Mouse (Mus musculus): ENCODE measurements at regions not wholly inside any gene's neighbourhood (a gene's known extent, or its start where the extent isn't known, plus 50 kb on each side); places are given as distances from the start of the nearest gene placed in this dataset.
A peak's percentile ranks its signal among the peaks of the same experiment; 100 is the strongest.

DNA sequence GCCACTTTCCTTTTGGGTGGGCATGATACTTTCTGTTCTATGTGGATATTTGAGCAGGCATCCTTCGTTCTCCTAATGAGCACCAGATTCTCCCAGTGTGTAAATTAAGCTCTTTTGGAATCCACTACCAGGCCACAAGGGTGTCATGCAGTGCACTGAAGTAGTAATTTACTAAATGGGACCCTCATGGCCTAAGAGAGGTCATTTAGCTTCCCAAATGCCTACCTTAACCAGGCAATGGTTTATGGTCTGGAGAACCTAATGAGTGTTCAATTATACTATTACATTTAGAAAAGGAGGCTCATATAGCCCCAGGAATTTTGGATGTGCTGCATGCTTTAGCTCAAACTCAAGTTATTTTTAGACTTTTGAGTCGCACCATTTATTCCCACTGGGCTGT is 289.6 kb upstream of the Fbxo33 start:
- Histone ChIP-seq H3K27me3 (ENCODE audit: control insufficient read depth, insufficient read depth, low read length) (no peaks in the 10 kb centered on the region), H3K27ac (replicated peaks; ENCODE audit: low read depth, low read length) (no peak overlapping the region), H3K9ac (replicated peaks; ENCODE audit: low read length) (no peak overlapping the region), H3K36me3 (replicated peaks; ENCODE audit: control insufficient read depth, insufficient read depth, low read depth, low read length) (no peaks in the 10 kb centered on the region), H3K4me2 (ENCODE audit: low read depth, low read length) (no peak overlapping the region), H3K4me3 (ENCODE audit: low read depth, low read length) (no peak overlapping the region), H3K9me3 (replicated peaks; ENCODE audit: control insufficient read depth, low read length) (no peaks in the 10 kb centered on the region), H3K4me1 (ENCODE audit: control insufficient read depth, insufficient read depth, low read length) (no peaks in the 10 kb centered on the region)
- no peak for ATAC-seq (replicated peaks; ENCODE audit: insufficient number of reproducible peaks, low FRiP score, low TSS enrichment, low read depth)
- WGBS, result 40% methylated on average over 2 of the region's 2 CpGs
- no peak for DNase-seq (ENCODE audit: low spot score)

DNA sequence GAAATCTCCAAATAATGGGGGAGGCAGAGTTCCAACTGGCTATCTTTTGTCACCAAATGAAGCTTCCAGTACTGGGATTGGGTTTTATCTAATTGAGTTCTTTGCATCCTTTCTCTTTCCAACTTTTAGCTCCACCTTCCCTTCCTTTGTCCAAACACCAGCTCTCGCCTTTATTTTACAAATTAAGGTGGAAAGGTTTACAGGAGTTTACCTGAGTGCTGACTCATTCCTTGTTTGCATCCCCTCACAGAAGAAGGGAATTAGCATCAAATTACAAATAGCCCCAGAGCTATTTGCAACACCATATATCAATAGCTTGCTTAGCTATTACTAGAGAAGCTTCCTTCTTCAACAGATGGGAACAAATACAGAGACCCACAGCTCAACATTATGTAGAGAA is 287.9 kb upstream of the Fbxo33 start:
- no peak overlapping the region for H3K4me3 ChIP-seq (ENCODE audit: low read depth, low read length)
- no peak overlapping the region for H3K27ac ChIP-seq (replicated peaks; ENCODE audit: low read depth, low read length)
- H3K9me3 ChIP-seq (replicated peaks; ENCODE audit: control insufficient read depth, low read length), result no peaks in the 10 kb centered on the region
- WGBS, result 33% methylated on average over 1 of the region's 1 CpGs
- H3K9ac ChIP-seq (replicated peaks; ENCODE audit: low read length), result no peak overlapping the region
- H3K36me3 ChIP-seq (replicated peaks; ENCODE audit: control insufficient read depth, insufficient read depth, low read depth, low read length), result no peaks in the 10 kb centered on the region
- H3K27me3 ChIP-seq (ENCODE audit: control insufficient read depth, insufficient read depth, low read length), result no peaks in the 10 kb centered on the region
- ATAC-seq (replicated peaks; ENCODE audit: insufficient number of reproducible peaks, low FRiP score, low TSS enrichment, low read depth) (no peak), DNase-seq (ENCODE audit: low spot score) (no peak)
- H3K4me1 ChIP-seq (ENCODE audit: control insufficient read depth, insufficient read depth, low read length), result no peaks in the 10 kb centered on the region
- H3K4me2 ChIP-seq (ENCODE audit: low read depth, low read length), result no peak overlapping the region

DNA sequence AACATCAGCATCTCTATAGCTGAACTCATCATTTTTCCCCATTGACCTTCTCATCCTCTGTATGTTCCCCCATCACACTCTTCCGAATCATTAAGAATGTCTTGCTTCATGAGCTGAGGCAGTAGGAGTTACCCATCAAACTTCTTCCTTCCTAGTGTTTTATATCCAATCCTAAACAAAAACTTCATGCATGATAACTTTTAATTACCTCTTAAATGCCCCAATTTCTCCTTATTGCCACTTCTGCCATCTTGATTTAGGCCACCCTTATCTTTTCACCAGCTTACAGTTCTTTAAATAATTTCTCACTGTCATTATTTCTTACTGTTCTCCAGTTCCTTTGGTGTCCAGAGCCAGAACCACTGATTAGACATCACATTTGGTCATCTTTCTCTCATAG is 277.9 kb upstream of the Fbxo33 start:
- Histone ChIP-seq H3K36me3 (replicated peaks; ENCODE audit: control insufficient read depth, insufficient read depth, low read depth, low read length) (no peaks in the 10 kb centered on the region), H3K9ac (replicated peaks; ENCODE audit: low read length) (no peak overlapping the region), H3K4me2 (ENCODE audit: low read depth, low read length) (no peak overlapping the region), H3K4me3 (ENCODE audit: low read depth, low read length) (no peak overlapping the region), H3K27me3 (ENCODE audit: control insufficient read depth, insufficient read depth, low read length) (no peaks in the 10 kb centered on the region), H3K9me3 (replicated peaks; ENCODE audit: control insufficient read depth, low read length) (no peaks in the 10 kb centered on the region), H3K27ac (replicated peaks; ENCODE audit: low read depth, low read length) (no peak overlapping the region), H3K4me1 (ENCODE audit: control insufficient read depth, insufficient read depth, low read length) (no peaks in the 10 kb centered on the region)
- DNase-seq (ENCODE audit: low spot score), result no peak
- ATAC-seq (replicated peaks; ENCODE audit: insufficient number of reproducible peaks, low FRiP score, low TSS enrichment, low read depth), result no peak
- WGBS, result 95% methylated on average over 1 of the region's 1 CpGs

DNA sequence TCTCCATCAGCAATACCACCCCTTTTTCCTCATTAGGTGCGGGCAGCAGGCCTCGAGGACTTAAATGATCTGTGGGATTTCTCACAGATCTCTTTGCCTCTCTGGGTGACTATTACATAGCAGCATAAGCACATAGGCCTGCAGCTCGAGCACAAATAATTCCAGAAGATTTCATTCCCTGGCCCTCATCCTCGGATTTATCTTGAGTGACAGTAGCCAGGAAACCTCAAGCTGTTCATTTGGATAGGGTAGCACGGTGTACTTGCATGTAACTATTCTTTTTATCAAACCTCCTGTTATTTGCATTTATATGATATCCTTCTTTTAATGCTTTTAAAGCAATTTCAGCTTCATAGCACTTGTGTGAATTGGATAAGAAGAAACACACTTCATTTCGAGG is 268.5 kb upstream of the Fbxo33 start:
- Histone ChIP-seq H3K9ac (replicated peaks; ENCODE audit: low read length) (no peak overlapping the region), H3K4me3 (ENCODE audit: low read depth, low read length) (no peak overlapping the region), H3K27ac (replicated peaks; ENCODE audit: low read depth, low read length) (no peak overlapping the region), H3K9me3 (replicated peaks; ENCODE audit: control insufficient read depth, low read length) (no peaks in the 10 kb centered on the region), H3K36me3 (replicated peaks; ENCODE audit: control insufficient read depth, insufficient read depth, low read depth, low read length) (no peaks in the 10 kb centered on the region), H3K4me1 (ENCODE audit: control insufficient read depth, insufficient read depth, low read length) (no peaks in the 10 kb centered on the region), H3K27me3 (ENCODE audit: control insufficient read depth, insufficient read depth, low read length) (no peaks in the 10 kb centered on the region), H3K4me2 (ENCODE audit: low read depth, low read length) (no peak overlapping the region)
- WGBS, result 72% methylated on average over 6 of the region's 6 CpGs
- ATAC-seq (replicated peaks; ENCODE audit: insufficient number of reproducible peaks, low FRiP score, low TSS enrichment, low read depth), result no peak
- DNase-seq (ENCODE audit: low spot score), result no peak

DNA sequence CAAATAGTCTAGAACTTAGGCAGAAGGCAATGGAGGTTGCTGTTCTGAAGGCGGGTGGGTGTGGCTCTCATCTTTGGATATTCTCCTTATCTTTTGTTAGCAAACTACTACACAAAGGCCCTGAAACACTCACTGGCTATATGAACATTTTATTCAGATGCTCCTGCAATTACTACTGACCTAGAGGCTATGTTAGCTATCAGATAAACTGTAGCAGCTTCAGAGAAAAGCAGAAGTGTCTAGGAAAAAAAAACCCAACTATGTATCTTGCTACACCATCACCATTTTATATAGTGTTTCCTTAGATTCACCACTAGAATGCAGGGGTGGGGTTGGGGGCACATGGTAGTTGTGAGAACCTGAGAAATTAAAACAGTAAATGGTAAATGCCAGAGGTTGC is 268.0 kb upstream of the Fbxo33 start:
- DNase-seq (ENCODE audit: low spot score), result no peak
- H3K9ac ChIP-seq (replicated peaks; ENCODE audit: low read length), result no peak overlapping the region
- WGBS, result 90% methylated on average over 1 of the region's 1 CpGs
- H3K4me3 ChIP-seq (ENCODE audit: low read depth, low read length), result no peak overlapping the region
- no peak overlapping the region for H3K4me2 ChIP-seq (ENCODE audit: low read depth, low read length)
- H3K36me3 ChIP-seq (replicated peaks; ENCODE audit: control insufficient read depth, insufficient read depth, low read depth, low read length), result no peaks in the 10 kb centered on the region
- H3K27me3 ChIP-seq (ENCODE audit: control insufficient read depth, insufficient read depth, low read length), result no peaks in the 10 kb centered on the region
- ATAC-seq (replicated peaks; ENCODE audit: insufficient number of reproducible peaks, low FRiP score, low TSS enrichment, low read depth), result no peak
- no peaks in the 10 kb centered on the region for H3K9me3 ChIP-seq (replicated peaks; ENCODE audit: control insufficient read depth, low read length)
- no peaks in the 10 kb centered on the region for H3K4me1 ChIP-seq (ENCODE audit: control insufficient read depth, insufficient read depth, low read length)
- H3K27ac ChIP-seq (replicated peaks; ENCODE audit: low read depth, low read length), result no peak overlapping the region

DNA sequence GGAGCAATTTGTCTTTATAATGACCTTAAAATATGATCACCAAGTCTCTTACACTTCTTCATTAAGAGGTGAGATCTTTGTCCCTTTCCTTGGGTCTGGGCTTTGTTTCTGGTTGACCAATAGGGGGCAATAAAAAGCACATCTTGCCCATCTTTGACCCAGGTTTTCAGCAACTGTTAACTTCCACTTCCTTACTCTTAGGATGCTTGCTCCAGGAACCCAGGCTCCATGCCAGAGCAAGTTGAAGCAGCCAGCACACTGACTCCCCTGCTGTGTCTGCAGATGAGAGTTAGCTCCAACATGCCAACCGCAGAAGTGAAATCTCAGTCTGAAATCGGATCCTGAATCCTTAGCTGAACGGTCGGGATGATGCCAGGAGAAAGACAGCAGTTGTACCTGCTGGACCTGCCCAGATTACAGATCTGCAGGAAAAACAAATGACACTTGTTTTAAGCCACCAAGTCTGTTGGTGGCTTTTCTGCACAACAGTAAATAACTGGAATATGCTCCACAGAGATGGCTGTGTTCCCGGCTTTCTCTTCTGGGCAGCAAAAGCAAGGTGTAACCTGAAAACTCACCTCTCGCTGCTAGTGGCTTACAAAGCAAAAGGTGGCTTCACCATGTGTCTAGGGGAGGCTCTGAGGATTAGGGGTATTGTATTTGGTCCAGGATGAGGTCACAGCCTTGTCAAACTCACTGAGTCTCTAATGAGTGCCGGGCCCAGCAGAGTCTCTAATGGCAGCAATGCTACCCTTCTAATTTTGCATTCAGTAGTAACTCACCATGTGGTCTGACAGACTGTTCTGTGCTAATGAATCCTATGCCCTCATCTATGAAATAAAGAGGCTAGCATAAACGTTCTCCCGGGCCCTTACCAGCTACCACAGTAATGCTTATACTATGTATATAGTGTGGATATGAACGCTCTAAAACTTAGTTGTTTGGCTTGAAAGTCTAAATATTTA is 241.8 kb upstream of the Fbxo33 start:
- Histone ChIP-seq H3K4me2 (ENCODE audit: low read depth, low read length) (no peak overlapping the region), H3K4me1 (ENCODE audit: control insufficient read depth, insufficient read depth, low read length) (no peaks in the 10 kb centered on the region), H3K27me3 (ENCODE audit: control insufficient read depth, insufficient read depth, low read length) (no peaks in the 10 kb centered on the region), H3K9ac (replicated peaks; ENCODE audit: low read length) (no peak overlapping the region), H3K4me3 (ENCODE audit: low read depth, low read length) (no peak overlapping the region), H3K36me3 (replicated peaks; ENCODE audit: control insufficient read depth, insufficient read depth, low read depth, low read length) (no peaks in the 10 kb centered on the region), H3K27ac (replicated peaks; ENCODE audit: low read depth, low read length) (no peak overlapping the region), H3K9me3 (replicated peaks; ENCODE audit: control insufficient read depth, low read length) (no peaks in the 10 kb centered on the region)
- 72% methylated on average over 10 of the region's 10 CpGs for WGBS
- DNase-seq (ENCODE audit: low spot score), result no peak
- ATAC-seq (replicated peaks; ENCODE audit: insufficient number of reproducible peaks, low FRiP score, low TSS enrichment, low read depth), result 0 out of 2 replicates have a peak, but pooled peaks have one; percentile 34

DNA sequence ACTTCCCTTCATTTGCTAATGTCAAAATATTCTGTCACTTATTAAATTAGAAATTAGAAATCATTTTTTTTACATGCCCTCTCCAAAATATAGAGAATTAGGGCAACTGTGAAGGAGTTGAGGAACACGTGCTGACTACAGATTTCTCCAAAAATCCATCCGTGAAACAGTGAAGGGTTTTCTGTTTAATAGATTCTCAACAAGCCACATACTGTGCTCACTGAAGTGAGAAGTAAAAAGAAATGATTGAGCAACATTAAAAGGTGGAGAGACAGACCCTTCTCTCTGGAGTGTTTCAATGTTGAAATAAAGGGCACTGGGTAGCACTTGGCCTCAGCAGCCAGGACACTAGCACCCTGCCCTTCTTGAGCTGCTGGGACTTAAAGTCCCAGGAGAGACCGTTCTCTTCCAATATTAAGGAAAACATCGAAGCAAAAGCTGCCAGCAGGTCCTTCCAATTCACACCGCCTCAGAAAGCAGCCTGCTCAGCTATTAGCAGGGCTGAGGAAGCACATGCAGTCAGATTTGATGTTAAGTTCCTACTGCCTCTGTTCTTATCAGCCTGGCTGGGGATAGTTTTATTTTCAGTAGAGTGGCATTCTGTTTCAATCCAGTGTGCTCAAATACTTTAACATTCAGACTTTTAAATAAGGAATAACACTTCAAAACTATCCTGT is 236.8 kb upstream of the Fbxo33 start:
- H3K27me3 ChIP-seq (ENCODE audit: control insufficient read depth, insufficient read depth, low read length), result no peaks in the 10 kb centered on the region
- H3K4me3 ChIP-seq (ENCODE audit: low read depth, low read length), result no peak overlapping the region
- WGBS, result 77% methylated on average over 5 of the region's 5 CpGs
- no peaks in the 10 kb centered on the region for H3K9me3 ChIP-seq (replicated peaks; ENCODE audit: control insufficient read depth, low read length)
- no peak overlapping the region for H3K9ac ChIP-seq (replicated peaks; ENCODE audit: low read length)
- no peak overlapping the region for H3K27ac ChIP-seq (replicated peaks; ENCODE audit: low read depth, low read length)
- no peak for DNase-seq (ENCODE audit: low spot score)
- H3K4me1 ChIP-seq (ENCODE audit: control insufficient read depth, insufficient read depth, low read length), result no peaks in the 10 kb centered on the region
- H3K36me3 ChIP-seq (replicated peaks; ENCODE audit: control insufficient read depth, insufficient read depth, low read depth, low read length), result no peaks in the 10 kb centered on the region
- no peak for ATAC-seq (replicated peaks; ENCODE audit: insufficient number of reproducible peaks, low FRiP score, low TSS enrichment, low read depth)
- H3K4me2 ChIP-seq (ENCODE audit: low read depth, low read length), result no peak overlapping the region

DNA sequence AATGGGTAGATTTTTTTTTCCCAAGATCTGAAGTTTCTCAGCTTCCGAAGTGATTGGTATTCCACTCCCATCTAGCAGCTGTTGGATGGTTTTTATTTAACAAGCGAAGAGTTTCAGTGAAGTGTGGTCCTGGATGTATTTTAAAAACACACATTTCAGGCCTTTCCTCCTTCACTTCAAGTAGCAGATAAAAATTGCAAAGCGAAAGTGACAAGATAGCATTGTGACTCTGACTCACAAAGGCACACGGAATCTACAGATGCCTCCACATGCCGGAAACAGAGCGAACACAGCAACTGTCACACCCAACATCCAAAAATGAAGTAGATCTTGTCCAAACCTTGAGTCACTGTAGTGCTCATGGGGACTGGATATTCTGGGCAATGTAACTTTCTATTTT is 195.5 kb upstream of the Fbxo33 start:
- H3K4me1 ChIP-seq (ENCODE audit: control insufficient read depth, insufficient read depth, low read length), result no peaks in the 10 kb centered on the region
- H3K9ac ChIP-seq (replicated peaks; ENCODE audit: low read length), result no peak overlapping the region
- no peaks in the 10 kb centered on the region for H3K36me3 ChIP-seq (replicated peaks; ENCODE audit: control insufficient read depth, insufficient read depth, low read depth, low read length)
- ATAC-seq (replicated peaks; ENCODE audit: insufficient number of reproducible peaks, low FRiP score, low TSS enrichment, low read depth) (no peak), DNase-seq (ENCODE audit: low spot score) (no peak)
- no peaks in the 10 kb centered on the region for H3K9me3 ChIP-seq (replicated peaks; ENCODE audit: control insufficient read depth, low read length)
- H3K27me3 ChIP-seq (ENCODE audit: control insufficient read depth, insufficient read depth, low read length), result no peaks in the 10 kb centered on the region
- H3K4me2 ChIP-seq (ENCODE audit: low read depth, low read length), result no peak overlapping the region
- no peak overlapping the region for H3K27ac ChIP-seq (replicated peaks; ENCODE audit: low read depth, low read length)
- H3K4me3 ChIP-seq (ENCODE audit: low read depth, low read length), result no peak overlapping the region
- 91% methylated on average over 6 of the region's 6 CpGs for WGBS

Measured in embryonic facial prominence, embryonic 11.5 days (tissue).